Mouse (Mus musculus) thymus, adult 18-20 months (tissue): Measurements from ENCODE around the gene Olfr994.

Source experiments
- DNase-seq, 2 experiments: peaks; one replicate each; pipeline ENCODE4 v3.0.0; 2022; ENCODE audit warnings: mixed read lengths in 2 of 2

The Olfr994 gene

GRCm38 (mm10) chr2:85436351-85436750 is at the start of gene Olfr994:
Gene Olfr994 (minus strand): TSS chr2:85436451.
- DNase-seq, result no peak

GRCm38 (mm10) chr2:85466801-85467325 is 30.6 kb upstream of the Olfr994 start:
- DNase-seq, result no peak

- DNase-seq, result no peak
These were observed 7.3 kb upstream of the Olfr994 start, which contains the start of gene Olfr995 for GRCm38 (mm10) chr2:85443539-85443938. Gene Olfr995 (minus strand): TSS chr2:85443639.

GRCm38 (mm10) chr2:85442546-85442945 is 6.3 kb upstream of the Olfr994 start:
- no peak for DNase-seq

- DNase-seq, result no peak
These were observed 10.4 kb downstream of the Olfr994 start for GRCm38 (mm10) chr2:85425893-85426292.

- DNase-seq, result no peak
These were observed 21.5 kb downstream of the Olfr994 start, which contains the start of gene Olfr993 for GRCm38 (mm10) chr2:85414777-85415176. Gene Olfr993 (minus strand): TSS chr2:85414877.

- DNase-seq, result no peak
These were observed 26.9 kb downstream of the Olfr994 start, which contains the start of gene Olfr992 for GRCm38 (mm10) chr2:85409369-85409768. Gene Olfr992 (minus strand): TSS chr2:85409469.
